8 mouse cellular contexts compared by ENCODE assay signal in the genomic region with DNA sequence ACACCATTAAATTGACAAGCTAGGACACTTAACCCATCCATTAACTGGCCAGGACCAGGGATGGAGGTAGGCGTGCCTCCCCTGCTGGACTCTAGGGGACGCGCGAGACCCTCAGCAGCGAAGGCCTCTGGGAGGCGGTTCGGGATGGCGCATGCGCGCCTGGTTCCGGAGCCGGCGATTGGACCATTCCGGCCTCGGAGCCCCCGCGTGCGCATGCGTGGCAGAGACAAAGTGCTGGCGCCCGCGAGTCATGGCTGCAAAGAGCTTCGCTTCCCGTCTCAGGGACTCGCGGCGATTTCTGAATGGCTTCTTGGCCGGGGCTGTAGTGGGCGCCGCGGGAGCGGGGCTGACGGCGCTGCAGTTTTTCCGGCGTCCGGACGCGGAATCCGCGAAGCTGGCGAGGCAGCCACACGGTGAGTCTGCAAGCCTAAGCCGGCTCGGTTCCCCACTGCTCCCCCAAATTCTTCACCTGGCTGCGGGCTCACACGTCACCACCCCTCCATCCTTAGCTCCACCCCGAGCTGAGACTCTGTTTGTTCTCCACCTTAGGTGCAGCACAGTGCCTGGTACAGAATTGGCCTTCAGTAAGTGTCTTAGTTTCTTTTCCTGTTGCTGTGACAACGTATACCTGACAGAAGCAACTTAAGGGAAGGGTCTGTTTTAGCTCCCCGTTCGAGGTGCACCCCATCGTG. TPM values are rescaled to one million over a fixed set of nuclear protein-coding genes. Genes with fewer than 3 reads are reported as not detected.
DNase-seq lines count a peak whose midpoint lies in the region; ATAC-seq lines count a peak whose summit lies in the region.

A gene (plus strand): TSS at position 206 of the 692 bp plus-strand sequence.

- peak within 1 kb of the TSS; percentile 85 for H3K4me3 ChIP-seq in embryonic facial prominence, embryonic 14.5 days (ENCODE audit: low read depth, low read length)
- peak within 1 kb of the TSS; percentile 86 for H3K4me3 ChIP-seq in kidney, embryonic 14.5 days (ENCODE audit: low read length)
- H3K4me3 ChIP-seq in limb, embryonic 15.5 days: peak within 1 kb of the TSS; percentile 91

- H3K27me3 ChIP-seq in embryonic facial prominence, embryonic 14.5 days (replicated peaks; ENCODE audit: control insufficient read depth, insufficient read depth, low read length): no peaks in the 10 kb centered on the region
- H3K27me3 ChIP-seq in kidney, embryonic 14.5 days (ENCODE audit: control insufficient read depth, insufficient read depth, low read length): no peaks in the 10 kb centered on the region
- H3K27me3 ChIP-seq in limb, embryonic 15.5 days: no peaks in the 10 kb centered on the region

- ATAC-seq in embryonic facial prominence, embryonic 14.5 days (ENCODE audit: low read depth): peak; percentile 96
- peak; percentile 95 for ATAC-seq in kidney, embryonic 14.5 days (ENCODE audit: low FRiP score, low TSS enrichment)
- peak; percentile 87 for ATAC-seq in limb, embryonic 15.5 days (ENCODE audit: insufficient number of reproducible peaks, low FRiP score, low TSS enrichment, low read depth)

- peaks cover 37% of the 10 kb centered on the region for H3K36me3 ChIP-seq in embryonic facial prominence, embryonic 14.5 days (ENCODE audit: control insufficient read depth, insufficient read depth, low read length)
- H3K36me3 ChIP-seq in kidney, embryonic 14.5 days (ENCODE audit: control insufficient read depth, insufficient read depth, low read length): peaks cover 36% of the 10 kb centered on the region
- H3K36me3 ChIP-seq in limb, embryonic 15.5 days: peaks cover 32% of the 10 kb centered on the region

- peak within 1 kb of the TSS; percentile 88 for H3K27ac ChIP-seq in embryonic facial prominence, embryonic 14.5 days (replicated peaks; ENCODE audit: low read depth, low read length)
- H3K27ac ChIP-seq in kidney, embryonic 14.5 days (ENCODE audit: low read depth, low read length): peak within 1 kb of the TSS; percentile 38; the same call in 1 of the 2 replicates
- H3K27ac ChIP-seq in limb, embryonic 15.5 days: peak within 1 kb of the TSS; percentile 90

- DNase-seq in 3T3-L1 (ENCODE audit: low read depth, low spot score): peak; percentile 95
- peak; percentile 98 for DNase-seq in adrenal gland, postnatal 4 days (ENCODE audit: low spot score in 2 of 2)
- peak; percentile 97 for DNase-seq in embryonic facial prominence, embryonic 14.5 days (ENCODE audit: low spot score)
- DNase-seq in heart, adult 9 months (ENCODE audit: low spot score in 2 of 2): peak; percentile 95 to 97
- DNase-seq in monocyte, adult 2 months (ENCODE audit: low read depth in 1 of 2, low spot score in 2 of 2): peak; percentile 79 to 84
- DNase-seq in spleen, postnatal 36 days (ENCODE audit: low spot score in 2 of 2): peak; percentile 95

- peaks cover 7% of the 10 kb centered on the region for H3K4me1 ChIP-seq in embryonic facial prominence, embryonic 14.5 days (ENCODE audit: control insufficient read depth, insufficient read depth, low read length)
- peaks cover 6% of the 10 kb centered on the region; the same call in 1 of the 2 replicates for H3K4me1 ChIP-seq in kidney, embryonic 14.5 days (ENCODE audit: control insufficient read depth, insufficient read depth, low read length)
- H3K4me1 ChIP-seq in limb, embryonic 15.5 days: peaks cover 14% of the 10 kb centered on the region

- H3K9me3 ChIP-seq in embryonic facial prominence, embryonic 14.5 days (ENCODE audit: control insufficient read depth, low read length): no peaks in the 10 kb centered on the region
- no peaks in the 10 kb centered on the region for H3K9me3 ChIP-seq in kidney, embryonic 14.5 days (ENCODE audit: control insufficient read depth, low read length)
- no peaks in the 10 kb centered on the region for H3K9me3 ChIP-seq in limb, embryonic 15.5 days

- H3K4me2 ChIP-seq in embryonic facial prominence, embryonic 14.5 days (ENCODE audit: low read depth, low read length): peak within 1 kb of the TSS; percentile 88
- peak within 1 kb of the TSS; percentile 71 for H3K4me2 ChIP-seq in kidney, embryonic 14.5 days (replicated peaks; ENCODE audit: low read depth, low read length)
- H3K4me2 ChIP-seq in limb, embryonic 15.5 days: peak within 1 kb of the TSS; percentile 82

- under 1% methylated on average over 40 of the region's 52 CpGs for WGBS in embryonic facial prominence, embryonic 14.5 days
- 1% methylated on average over 51 of the region's 52 CpGs for WGBS in kidney, embryonic 14.5 days
- under 1% methylated on average over 52 of the region's 52 CpGs for WGBS in limb, embryonic 15.5 days

- H3K9ac ChIP-seq in embryonic facial prominence, embryonic 14.5 days (ENCODE audit: low read depth, low read length): peak within 1 kb of the TSS; percentile 92
- peak within 1 kb of the TSS; percentile 87 for H3K9ac ChIP-seq in kidney, embryonic 14.5 days (ENCODE audit: low read depth, low read length)
- H3K9ac ChIP-seq in limb, embryonic 15.5 days: peak within 1 kb of the TSS; percentile 92

RNA-seq across cellular contexts. Expression of the gene that starts here (rescaled TPM):
- 1 to 10 TPM; 6.1 to 6.6 TPM for total RNA-seq in adrenal gland, postnatal 4 days (2021)
- polyA plus RNA-seq in embryonic facial prominence, embryonic 14.5 days (2014; fragmentation: Nextera tagmentation; extraction: Ambion mirVana): 22.5 and 26.4 TPM in 2 replicates
- 21.4 and 27.8 TPM in 2 replicates for polyA plus RNA-seq in kidney, embryonic 14.5 days (2014; fragmentation: Nextera tagmentation; extraction: Ambion mirVana)
- 25.2 and 28.4 TPM in 2 replicates for polyA plus RNA-seq in limb, embryonic 15.5 days (2015; fragmentation: Nextera tagmentation; extraction: Ambion mirVana)

Comparison
In these comparisons a context has a peak if more than half of its experiments do, and no peak if none do; other contexts are left out.
1. Peak in every context shown above with its lines: DNase-seq, ATAC-seq, H3K4me3 ChIP-seq and H3K27ac ChIP-seq.
2. H3K27ac ChIP-seq: peak in every context shown above with its lines; median percentile 90 in limb, embryonic 15.5 days; 88 in embryonic facial prominence, embryonic 14.5 days; 38 in kidney, embryonic 14.5 days.